Mouse (Mus musculus): ENCODE data around the gene Laptm5.

- TF ChIP-seq CTCF (IDR thresholded peaks at IDR 0.05; ENCODE audit: low read depth) (no peak), EP300 (IDR thresholded peaks at IDR 0.05; ENCODE audit: low read depth) (no peak)
These were observed 9.1 kb downstream of the Laptm5 start for GRCm38 (mm10) chr4:130921986-130922385.

All from heart, postnatal 0 days (tissue).